Mouse (Mus musculus): ENCODE measurements around the gene Gm20388. TPM values are rescaled to one million over a fixed set of nuclear protein-coding genes. Genes with fewer than 3 reads are reported as not detected.

Gene Gm20388
- total RNA-seq, 1 experiment, result 27.0 TPM

DNA sequence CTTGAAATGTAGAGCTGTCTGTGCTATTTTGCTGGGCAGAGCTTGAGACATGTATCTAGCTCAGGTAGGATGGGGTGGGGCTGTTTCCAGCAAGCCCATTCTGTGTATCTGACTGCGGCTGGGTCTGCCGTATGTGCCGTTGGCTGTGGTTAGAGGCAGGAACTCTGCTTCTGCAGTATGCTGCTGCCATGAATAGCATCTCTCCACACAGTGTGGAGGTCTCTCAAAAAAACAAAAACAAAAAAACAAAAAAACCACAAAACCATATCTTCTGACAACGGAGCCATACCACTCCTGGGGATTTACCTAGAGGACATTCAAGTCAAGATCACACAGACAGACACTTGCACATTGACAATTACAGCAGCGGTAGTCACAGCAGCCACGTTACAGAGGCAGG, 4407.2 kb downstream of the Gm20388 start:
- H3K4me1 ChIP-seq (ENCODE audit: control insufficient read depth in 2 of 2, insufficient read depth in 2 of 2, low read length in 2 of 2, poor library complexity in 1 of 2), result peaks cover 0 to 7% of the 10 kb centered on the region in 2 experiments; a peak in 1 of 4 replicates
- TF ChIP-seq ZC3H11A (IDR thresholded peaks at IDR 0.05; ENCODE audit: borderline replicate concordance, low read depth, low read length), result no peak
- no peak for TF ChIP-seq CHD2 (IDR thresholded peaks at IDR 0.05; ENCODE audit: low read depth, low read length)
- no peak for TF ChIP-seq ZNF384 (IDR thresholded peaks at IDR 0.05; ENCODE audit: low read depth, low read length)
- no peak for TF ChIP-seq MAFK (IDR thresholded peaks at IDR 0.05; ENCODE audit: insufficient read depth, low read depth, low read length)
- TF ChIP-seq HCFC1 (IDR thresholded peaks at IDR 0.05; ENCODE audit: borderline replicate concordance, insufficient read depth, low read length), result no peak
- in situ Hi-C loops (cut with MboI; ENCODE audit: low sequenced_read_pairs in 2 of 2, unreplicated experiment in 2 of 2), result no loop called here

GRCm38 (mm10) chr8:124318612-124319315, 4408.1 kb downstream of the Gm20388 start:
- Histone ChIP-seq H3K4me3 (ENCODE audit: insufficient read depth in 1 of 2, low read depth in 1 of 2, low read length in 2 of 2, poor library complexity in 1 of 2, severe bottlenecking in 1 of 2) (no peak overlapping the region), H3K9ac (ENCODE audit: insufficient read depth, low read depth, low read length, poor library complexity, severe bottlenecking) (no peak overlapping the region), H3K27ac (ENCODE audit: insufficient read depth, low read depth, low read length, poor library complexity, severe bottlenecking) (no peak overlapping the region), H3K36me3 (ENCODE audit: control insufficient read depth, insufficient read depth, low read length, poor library complexity, severe bottlenecking) (peaks cover 5% of the 10 kb centered on the region; the same call in 1 of the 2 replicates), H3K9me3 (ENCODE audit: control insufficient read depth, insufficient read depth, low read depth, low read length) (no peaks in the 10 kb centered on the region), H3K4me1 (ENCODE audit: control insufficient read depth in 2 of 2, insufficient read depth in 2 of 2, low read length in 2 of 2, poor library complexity in 1 of 2) (peaks cover 0 to 7% of the 10 kb centered on the region in 2 experiments; a peak in 1 of 4 replicates)
- in situ Hi-C loops (cut with MboI; ENCODE audit: low sequenced_read_pairs in 2 of 2, unreplicated experiment in 2 of 2), result no loop called here
- DNase-seq (ENCODE audit: low read depth, low spot score), result no peak
- TF ChIP-seq ZNF384 (IDR thresholded peaks at IDR 0.05; ENCODE audit: low read depth, low read length), result no peak

More for the DNA sequence above, 4407.2 kb downstream of the Gm20388 start:
- Histone ChIP-seq H3K9ac (ENCODE audit: insufficient read depth, low read depth, low read length, poor library complexity, severe bottlenecking) (no peak overlapping the region), H3K4me3 (ENCODE audit: insufficient read depth in 1 of 2, low read depth in 1 of 2, low read length in 2 of 2, poor library complexity in 1 of 2, severe bottlenecking in 1 of 2) (no peak overlapping the region), H3K36me3 (ENCODE audit: control insufficient read depth, insufficient read depth, low read length, poor library complexity, severe bottlenecking) (peaks cover 3% of the 10 kb centered on the region; the same call in 1 of the 2 replicates), H3K27ac (ENCODE audit: insufficient read depth, low read depth, low read length, poor library complexity, severe bottlenecking) (no peak overlapping the region), H3K9me3 (ENCODE audit: control insufficient read depth, insufficient read depth, low read depth, low read length) (no peaks in the 10 kb centered on the region)
- no peak for DNase-seq (ENCODE audit: low read depth, low spot score)

GRCm38 (mm10) chr8:124319316-124319652, 4408.6 kb downstream of the Gm20388 start:
- no peak for TF ChIP-seq HCFC1 (IDR thresholded peaks at IDR 0.05; ENCODE audit: borderline replicate concordance, insufficient read depth, low read length)
- TF ChIP-seq ZC3H11A (IDR thresholded peaks at IDR 0.05; ENCODE audit: borderline replicate concordance, low read depth, low read length), result no peak
- no peak for TF ChIP-seq CHD2 (IDR thresholded peaks at IDR 0.05; ENCODE audit: low read depth, low read length)
- TF ChIP-seq MAFK (IDR thresholded peaks at IDR 0.05; ENCODE audit: insufficient read depth, low read depth, low read length), result no peak
- no peak for TF ChIP-seq ZNF384 (IDR thresholded peaks at IDR 0.05; ENCODE audit: low read depth, low read length)
- Histone ChIP-seq H3K4me3 (ENCODE audit: insufficient read depth in 1 of 2, low read depth in 1 of 2, low read length in 2 of 2, poor library complexity in 1 of 2, severe bottlenecking in 1 of 2) (no peak overlapping the region), H3K36me3 (ENCODE audit: control insufficient read depth, insufficient read depth, low read length, poor library complexity, severe bottlenecking) (peaks cover 5% of the 10 kb centered on the region; the same call in 1 of the 2 replicates), H3K4me1 (ENCODE audit: control insufficient read depth in 2 of 2, insufficient read depth in 2 of 2, low read length in 2 of 2, poor library complexity in 1 of 2) (peaks cover 0 to 6% of the 10 kb centered on the region in 2 experiments; a peak in 1 of 4 replicates), H3K9ac (ENCODE audit: insufficient read depth, low read depth, low read length, poor library complexity, severe bottlenecking) (no peak overlapping the region), H3K27ac (ENCODE audit: insufficient read depth, low read depth, low read length, poor library complexity, severe bottlenecking) (no peak overlapping the region), H3K9me3 (ENCODE audit: control insufficient read depth, insufficient read depth, low read depth, low read length) (no peaks in the 10 kb centered on the region)
- in situ Hi-C loops (cut with MboI; ENCODE audit: low sequenced_read_pairs in 2 of 2, unreplicated experiment in 2 of 2), result no loop called here
- DNase-seq (ENCODE audit: low read depth, low spot score), result no peak

DNA sequence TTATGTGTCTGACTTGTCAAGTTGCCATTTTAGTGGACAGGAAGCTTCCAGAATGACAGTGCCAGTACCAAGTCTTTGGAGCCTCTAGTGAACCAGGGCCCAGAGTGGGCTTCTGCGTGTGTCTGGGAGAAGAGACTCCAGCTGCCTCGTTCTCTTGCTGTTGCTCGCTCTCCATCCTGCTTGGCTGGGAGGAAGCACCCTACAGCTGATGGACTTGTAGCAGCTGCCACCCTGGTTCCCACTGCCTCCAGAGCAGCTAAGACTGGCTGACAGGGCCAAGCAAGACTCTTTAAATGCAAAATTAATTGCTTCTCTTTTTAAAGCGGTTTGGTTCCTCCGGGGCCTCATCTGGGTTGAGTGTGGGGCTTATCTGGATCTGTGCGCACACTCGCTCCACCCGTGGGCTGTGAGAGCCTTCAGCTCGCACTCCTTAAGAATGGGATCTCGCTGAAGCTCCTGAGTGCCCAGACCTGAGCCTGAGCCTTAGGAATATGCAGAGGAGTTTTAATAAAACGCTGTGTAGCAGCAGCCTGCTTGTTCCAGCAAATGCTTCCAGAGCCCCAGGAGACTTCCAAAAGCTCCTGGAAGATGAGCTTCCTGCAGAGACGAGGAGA, 4410.7 kb downstream of the Gm20388 start:
- Histone ChIP-seq H3K36me3 (ENCODE audit: control insufficient read depth, insufficient read depth, low read length, poor library complexity, severe bottlenecking) (peaks cover 5% of the 10 kb centered on the region; the same call in 1 of the 2 replicates), H3K9ac (ENCODE audit: insufficient read depth, low read depth, low read length, poor library complexity, severe bottlenecking) (no peak overlapping the region), H3K4me1 (ENCODE audit: control insufficient read depth in 2 of 2, insufficient read depth in 2 of 2, low read length in 2 of 2, poor library complexity in 1 of 2) (no peaks in the 10 kb centered on the region), H3K9me3 (ENCODE audit: control insufficient read depth, insufficient read depth, low read depth, low read length) (no peaks in the 10 kb centered on the region), H3K4me3 (ENCODE audit: insufficient read depth in 1 of 2, low read depth in 1 of 2, low read length in 2 of 2, poor library complexity in 1 of 2, severe bottlenecking in 1 of 2) (no peak overlapping the region), H3K27ac (ENCODE audit: insufficient read depth, low read depth, low read length, poor library complexity, severe bottlenecking) (no peak overlapping the region)
- in situ Hi-C loops (cut with MboI; ENCODE audit: low sequenced_read_pairs in 2 of 2, unreplicated experiment in 2 of 2), result no loop called here
- TF ChIP-seq ZNF384 (IDR thresholded peaks at IDR 0.05; ENCODE audit: low read depth, low read length), result no peak
- no peak for TF ChIP-seq ZC3H11A (IDR thresholded peaks at IDR 0.05; ENCODE audit: borderline replicate concordance, low read depth, low read length)
- no peak for TF ChIP-seq MAFK (IDR thresholded peaks at IDR 0.05; ENCODE audit: insufficient read depth, low read depth, low read length)
- no peak for TF ChIP-seq CHD2 (IDR thresholded peaks at IDR 0.05; ENCODE audit: low read depth, low read length)
- TF ChIP-seq HCFC1 (IDR thresholded peaks at IDR 0.05; ENCODE audit: borderline replicate concordance, insufficient read depth, low read length), result no peak
- no peak for DNase-seq (ENCODE audit: low read depth, low spot score)
